Mouse (Mus musculus): ENCODE data around the gene Slc25a11. TPM values are rescaled to one million over a fixed set of nuclear protein-coding genes. Genes with fewer than 3 reads are reported as not detected.

Gene Slc25a11
- polyA plus RNA-seq, 1 experiment from 2014 or later, result 156 TPM

DNA sequence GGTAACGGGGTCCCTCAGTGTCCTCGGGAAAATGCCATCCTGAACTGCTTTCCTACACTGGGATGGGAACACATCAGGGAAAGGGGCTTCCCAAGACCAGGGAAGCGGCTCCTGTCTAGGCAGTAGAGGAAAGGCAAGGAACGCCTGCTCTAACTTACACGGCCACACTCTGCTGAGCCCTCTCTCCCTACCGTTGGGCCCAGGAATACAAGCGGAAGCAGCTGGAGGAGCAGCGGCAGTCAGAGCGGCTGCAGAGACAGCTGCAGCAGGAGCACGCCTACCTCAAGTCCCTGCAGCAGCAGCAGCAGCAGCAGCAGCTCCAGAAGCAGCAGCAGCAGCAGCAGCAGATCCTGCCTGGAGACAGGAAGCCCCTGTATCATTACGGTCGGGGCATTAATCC is 40.6 kb downstream of the Slc25a11 start:
- H3K4me3 ChIP-seq, result no peak overlapping the region
- WGBS, result 79% methylated on average over 12 of the region's 12 CpGs
- no peaks in the 10 kb centered on the region for H3K27me3 ChIP-seq
- ATAC-seq, result no peak
- H3K9ac ChIP-seq, result no peak overlapping the region
- H3K9me3 ChIP-seq (replicated peaks), result no peaks in the 10 kb centered on the region
- no peaks in the 10 kb centered on the region for H3K4me1 ChIP-seq
- no peak overlapping the region for H3K27ac ChIP-seq
- H3K36me3 ChIP-seq (ENCODE audit: poor library complexity, severe bottlenecking), result peaks cover 98% of the 10 kb centered on the region
- H3K4me2 ChIP-seq, result no peak overlapping the region

DNA sequence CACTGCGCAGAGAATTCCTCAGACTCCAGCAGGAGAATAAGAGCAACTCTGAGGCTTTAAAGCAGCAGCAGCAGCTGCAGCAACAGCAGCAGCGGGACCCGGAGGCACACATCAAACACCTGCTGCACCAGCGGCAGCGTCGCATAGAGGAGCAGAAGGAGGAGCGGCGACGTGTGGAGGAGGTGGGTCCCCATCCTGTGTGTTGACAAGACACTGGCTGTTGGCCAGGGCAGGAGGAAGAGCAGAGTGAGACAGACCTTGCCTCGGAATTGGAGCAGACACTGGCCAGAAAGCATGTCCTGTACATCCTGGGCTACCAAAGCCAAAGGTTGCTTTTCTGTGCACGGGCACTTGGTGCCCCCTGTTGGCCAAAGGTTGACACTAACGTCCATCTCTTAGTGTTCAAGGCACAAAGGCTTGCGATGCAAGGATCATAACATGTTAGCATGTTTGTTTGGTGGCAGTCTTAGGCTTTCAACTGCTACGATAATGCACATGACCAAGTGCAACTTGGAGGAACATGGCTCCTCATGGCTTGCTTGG is 42.2 kb downstream of the Slc25a11 start:
- Histone ChIP-seq H3K27me3 (no peaks in the 10 kb centered on the region), H3K9me3 (replicated peaks) (no peaks in the 10 kb centered on the region), H3K4me2 (no peak overlapping the region), H3K4me3 (no peak overlapping the region), H3K36me3 (ENCODE audit: poor library complexity, severe bottlenecking) (peaks cover 86% of the 10 kb centered on the region), H3K27ac (peak overlapping the region; percentile 31; the same call in 1 of the 2 replicates), H3K9ac (no peak overlapping the region), H3K4me1 (no peaks in the 10 kb centered on the region)
- ATAC-seq, result no peak
- 61% methylated on average over 14 of the region's 14 CpGs for WGBS

DNA sequence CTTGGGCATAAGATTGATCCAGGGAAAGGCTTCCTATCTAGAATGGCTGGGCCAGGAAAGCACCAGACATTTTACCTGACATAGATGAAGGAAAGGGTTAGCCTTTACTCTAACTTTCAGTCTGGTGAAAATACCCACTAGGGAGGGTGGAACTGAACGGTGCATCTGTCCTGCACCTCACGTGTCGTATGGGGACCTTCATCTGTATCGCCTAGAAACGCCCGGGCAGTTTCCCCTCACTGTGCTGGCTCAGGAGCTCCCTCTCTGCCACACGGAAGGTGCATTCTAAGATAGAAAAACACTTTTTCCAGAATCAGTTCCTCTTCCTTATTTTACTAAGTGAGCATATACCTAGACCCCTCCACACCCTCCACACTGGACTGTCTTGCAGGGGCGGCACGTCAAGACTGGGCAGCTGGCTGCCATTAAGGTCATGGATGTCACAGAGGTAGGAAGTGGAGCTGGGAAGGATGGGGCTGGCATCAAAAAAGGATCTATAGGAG is 48.8 kb downstream of the Slc25a11 start:
- Histone ChIP-seq H3K4me3 (no peak overlapping the region), H3K9me3 (replicated peaks) (no peaks in the 10 kb centered on the region), H3K9ac (no peak overlapping the region), H3K27ac (no peak overlapping the region), H3K4me1 (peaks cover 14% of the 10 kb centered on the region), H3K4me2 (no peak overlapping the region), H3K36me3 (ENCODE audit: poor library complexity, severe bottlenecking) (peaks cover 55% of the 10 kb centered on the region), H3K27me3 (no peaks in the 10 kb centered on the region)
- 95% methylated on average over 9 of the region's 9 CpGs for WGBS
- ATAC-seq, result no peak

DNA sequence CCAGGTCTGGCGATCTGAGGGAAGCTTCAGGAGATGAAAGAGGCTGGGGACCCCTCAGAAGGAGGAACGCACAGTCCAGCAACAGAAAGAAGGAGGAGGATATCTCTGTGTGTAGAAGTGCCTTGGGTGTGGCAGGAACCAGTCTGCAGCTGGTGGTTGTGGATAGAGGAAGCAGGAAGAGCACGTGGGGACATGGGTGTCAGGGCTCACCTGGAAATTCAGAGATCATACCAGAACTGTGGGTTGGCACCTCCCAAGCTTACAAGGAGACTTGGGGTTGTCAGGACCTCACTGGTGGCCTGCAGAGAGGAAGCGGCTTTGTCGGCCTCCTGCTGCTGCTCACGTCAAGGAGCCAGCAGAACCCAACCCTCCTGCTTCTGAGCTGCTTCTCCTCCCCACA is 50.0 kb downstream of the Slc25a11 start:
- WGBS, result 92% methylated on average over 6 of the region's 6 CpGs
- H3K36me3 ChIP-seq (ENCODE audit: poor library complexity, severe bottlenecking), result peaks cover 43% of the 10 kb centered on the region
- no peaks in the 10 kb centered on the region for H3K9me3 ChIP-seq (replicated peaks)
- no peak overlapping the region for H3K4me2 ChIP-seq
- H3K4me1 ChIP-seq, result peaks cover 14% of the 10 kb centered on the region
- H3K27ac ChIP-seq, result no peak overlapping the region
- H3K27me3 ChIP-seq, result no peaks in the 10 kb centered on the region
- ATAC-seq, result no peak
- H3K9ac ChIP-seq, result no peak overlapping the region
- no peak overlapping the region for H3K4me3 ChIP-seq

DNA sequence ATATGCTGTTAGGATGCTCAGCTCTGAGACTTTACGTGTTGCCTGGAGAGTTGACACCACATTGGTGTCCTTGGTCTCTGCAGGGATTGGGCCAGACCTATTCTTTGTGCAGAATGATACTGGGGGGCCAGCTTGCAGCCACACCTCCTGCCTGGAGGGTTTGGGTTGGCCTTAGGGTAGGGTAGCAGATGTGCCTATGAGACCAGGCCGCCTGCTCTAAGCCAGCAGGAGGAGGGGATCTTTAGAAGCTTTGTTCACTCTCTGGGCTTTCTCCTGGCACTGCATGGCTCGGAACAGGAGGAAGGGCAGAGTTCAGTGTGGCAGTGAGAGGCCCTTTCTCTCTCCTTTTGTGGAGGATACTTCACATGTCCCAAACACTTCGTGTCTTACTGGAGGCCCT is 51.2 kb downstream of the Slc25a11 start:
- Histone ChIP-seq H3K27me3 (no peaks in the 10 kb centered on the region), H3K9ac (0 out of 2 replicates have a peak overlapping the region, but pooled peaks have one; percentile 9), H3K4me3 (no peak overlapping the region), H3K9me3 (replicated peaks) (no peaks in the 10 kb centered on the region), H3K4me2 (no peak overlapping the region), H3K36me3 (ENCODE audit: poor library complexity, severe bottlenecking) (peaks cover 33% of the 10 kb centered on the region), H3K4me1 (peaks cover 14% of the 10 kb centered on the region), H3K27ac (peak overlapping the region; percentile 51)
- 41% methylated on average over 4 of the region's 4 CpGs for WGBS
- no peak for ATAC-seq

DNA sequence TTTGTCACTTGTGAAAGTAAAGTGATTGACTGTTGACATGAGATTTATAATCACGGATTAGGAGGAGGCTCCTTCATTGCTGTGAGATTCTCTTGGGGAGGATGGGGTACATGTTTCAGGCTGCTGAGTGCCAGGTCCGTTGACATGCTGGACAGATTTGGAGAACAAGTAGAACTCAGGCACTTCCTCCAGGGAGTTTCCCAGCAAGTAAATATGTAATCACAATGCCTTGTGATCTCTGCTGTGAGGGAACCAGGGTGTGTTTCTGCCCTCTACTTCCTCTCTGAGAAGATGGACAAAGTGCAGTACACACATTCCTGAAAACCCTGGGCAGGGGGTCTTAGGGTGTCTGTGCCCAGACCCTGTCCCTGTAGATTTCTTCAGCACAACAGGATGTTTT is 51.6 kb downstream of the Slc25a11 start:
- WGBS, result 73% methylated on average over 2 of the region's 2 CpGs
- H3K9ac ChIP-seq, result no peak overlapping the region
- H3K4me3 ChIP-seq, result no peak overlapping the region
- no peaks in the 10 kb centered on the region for H3K9me3 ChIP-seq (replicated peaks)
- H3K27ac ChIP-seq, result peak overlapping the region; percentile 51
- no peaks in the 10 kb centered on the region for H3K27me3 ChIP-seq
- peaks cover 14% of the 10 kb centered on the region for H3K4me1 ChIP-seq
- peaks cover 33% of the 10 kb centered on the region for H3K36me3 ChIP-seq (ENCODE audit: poor library complexity, severe bottlenecking)
- no peak for ATAC-seq
- no peak overlapping the region for H3K4me2 ChIP-seq

DNA sequence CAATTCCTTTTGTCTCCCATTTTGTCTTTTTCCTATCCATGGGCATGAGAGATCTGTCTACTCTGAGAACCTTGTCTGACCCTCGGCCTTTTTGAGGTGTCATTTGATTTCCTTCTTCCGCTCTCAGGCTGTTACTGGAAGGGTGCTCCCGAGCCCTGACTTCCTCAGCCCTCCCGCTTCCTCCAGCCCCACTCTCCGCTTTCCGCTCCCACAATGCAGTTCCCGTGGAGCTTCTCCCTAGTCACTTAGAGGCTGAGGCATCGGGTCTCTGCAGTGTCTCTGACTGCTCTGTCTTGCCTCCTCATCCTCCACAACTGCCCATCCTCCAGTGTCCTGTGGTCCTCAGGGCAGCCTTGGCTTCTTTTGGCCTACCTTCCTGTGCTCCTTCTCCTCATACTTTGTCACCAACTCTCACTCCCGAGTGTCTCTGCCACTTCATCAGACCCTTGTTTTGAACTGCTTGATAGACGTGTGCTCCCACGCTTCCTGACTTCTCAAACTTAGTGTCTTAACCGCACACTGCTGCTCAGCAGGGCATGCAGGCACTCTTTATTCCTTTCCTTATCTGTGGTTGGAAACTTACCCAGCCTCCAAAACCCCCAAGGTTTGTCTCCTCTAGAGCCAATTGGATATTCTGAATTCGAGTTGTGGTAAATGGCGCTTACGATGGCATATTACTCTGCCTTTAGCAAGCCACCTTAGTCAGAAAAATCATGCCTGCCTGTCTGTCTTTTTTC is 52.9 kb downstream of the Slc25a11 start:
- H3K9me3 ChIP-seq (replicated peaks), result no peaks in the 10 kb centered on the region
- no peak overlapping the region for H3K4me3 ChIP-seq
- 89% methylated on average over 15 of the region's 15 CpGs for WGBS
- no peak overlapping the region for H3K9ac ChIP-seq
- peaks cover 14% of the 10 kb centered on the region for H3K4me1 ChIP-seq
- ATAC-seq, result no peak
- H3K27me3 ChIP-seq, result no peaks in the 10 kb centered on the region
- H3K36me3 ChIP-seq (ENCODE audit: poor library complexity, severe bottlenecking), result peaks cover 27% of the 10 kb centered on the region
- no peak overlapping the region for H3K27ac ChIP-seq
- H3K4me2 ChIP-seq, result no peak overlapping the region

Other genes with a start within 250 kb of the Slc25a11 start
- 32.0 and 36.3 TPM in 2 replicates for gene Pelp1, start 237.4 kb downstream of the Slc25a11 start, polyA plus RNA-seq (2015; fragmentation: Nextera tagmentation; extraction: Ambion mirVana)
- gene Arrb2, start 214.8 kb downstream of the Slc25a11 start, polyA plus RNA-seq (2015; fragmentation: Nextera tagmentation; extraction: Ambion mirVana), result 33.0 and 33.2 TPM in 2 replicates
- gene Med11, start 195.6 kb downstream of the Slc25a11 start, polyA plus RNA-seq (2015; fragmentation: Nextera tagmentation; extraction: Ambion mirVana), result 36.6 and 40.8 TPM in 2 replicates
- gene Zmynd15, start 188.0 kb downstream of the Slc25a11 start, polyA plus RNA-seq (2015; fragmentation: Nextera tagmentation; extraction: Ambion mirVana), result 0.37 and 0.58 TPM in 2 replicates
- gene Cxcl16, start 187.5 kb downstream of the Slc25a11 start, polyA plus RNA-seq (2015; fragmentation: Nextera tagmentation; extraction: Ambion mirVana), result 0.71 and 0.83 TPM in 2 replicates
- gene Tm4sf5, start 142.2 kb downstream of the Slc25a11 start, polyA plus RNA-seq (2015; fragmentation: Nextera tagmentation; extraction: Ambion mirVana), result 0.17 and 0.30 TPM in 2 replicates
- gene Vmo1, start 132.9 kb downstream of the Slc25a11 start, polyA plus RNA-seq (2015; fragmentation: Nextera tagmentation; extraction: Ambion mirVana), result 0.57 TPM in 1 of 2 replicates, not detected in the other
- gene Gltpd2, start 128.3 kb downstream of the Slc25a11 start, polyA plus RNA-seq (2015; fragmentation: Nextera tagmentation; extraction: Ambion mirVana), result not detected in 2 replicates
- gene Psmb6, start 122.1 kb downstream of the Slc25a11 start, polyA plus RNA-seq (2015; fragmentation: Nextera tagmentation; extraction: Ambion mirVana), result 912 and 933 TPM in 2 replicates
- not detected in 2 replicates for gene Gm40193, start 114.5 kb downstream of the Slc25a11 start, polyA plus RNA-seq (2015; fragmentation: Nextera tagmentation; extraction: Ambion mirVana)
- 2.9 and 4.6 TPM in 2 replicates for gene Pld2, start 107.4 kb downstream of the Slc25a11 start, polyA plus RNA-seq (2015; fragmentation: Nextera tagmentation; extraction: Ambion mirVana)
- 10.6 and 11.2 TPM in 2 replicates for gene Mink1, start 84.6 kb downstream of the Slc25a11 start, polyA plus RNA-seq (2015; fragmentation: Nextera tagmentation; extraction: Ambion mirVana)
- gene 4930544D05Rik, start 31.6 kb downstream of the Slc25a11 start, polyA plus RNA-seq (2015; fragmentation: Nextera tagmentation; extraction: Ambion mirVana), result not detected in 2 replicates
- gene Chrne, start 28.3 kb downstream of the Slc25a11 start, polyA plus RNA-seq (2015; fragmentation: Nextera tagmentation; extraction: Ambion mirVana), result not detected in 2 replicates
- 0.15 and 0.30 TPM in 2 replicates for gene Gp1ba, start 8.4 kb downstream of the Slc25a11 start, polyA plus RNA-seq (2015; fragmentation: Nextera tagmentation; extraction: Ambion mirVana)
- 108 and 119 TPM in 2 replicates for gene Rnf167, start 244 bp downstream of the Slc25a11 start, polyA plus RNA-seq (2015; fragmentation: Nextera tagmentation; extraction: Ambion mirVana)
- 919 and 977 TPM in 2 replicates for gene Pfn1, start 7.2 kb upstream of the Slc25a11 start, polyA plus RNA-seq (2015; fragmentation: Nextera tagmentation; extraction: Ambion mirVana)
- 7.1 and 7.4 TPM in 2 replicates for gene Eno3, start 9.7 kb upstream of the Slc25a11 start, polyA plus RNA-seq (2015; fragmentation: Nextera tagmentation; extraction: Ambion mirVana)
- 173 and 177 TPM in 2 replicates for gene Spag7, start 21.9 kb upstream of the Slc25a11 start, polyA plus RNA-seq (2015; fragmentation: Nextera tagmentation; extraction: Ambion mirVana)
- 11.9 and 13.9 TPM in 2 replicates for gene Camta2, start 40.6 kb upstream of the Slc25a11 start, polyA plus RNA-seq (2015; fragmentation: Nextera tagmentation; extraction: Ambion mirVana)
- gene Inca1, start 52.7 kb upstream of the Slc25a11 start, polyA plus RNA-seq (2015; fragmentation: Nextera tagmentation; extraction: Ambion mirVana), result 0.87 and 0.89 TPM in 2 replicates
- gene Kif1c, start 53.1 kb upstream of the Slc25a11 start, polyA plus RNA-seq (2015; fragmentation: Nextera tagmentation; extraction: Ambion mirVana), result 1.3 and 1.5 TPM in 2 replicates
- gene Zfp3, start 116.7 kb upstream of the Slc25a11 start, polyA plus RNA-seq (2015; fragmentation: Nextera tagmentation; extraction: Ambion mirVana), result 11.5 and 13.4 TPM in 2 replicates
- not detected in 2 replicates for gene Scimp, start 165.1 kb upstream of the Slc25a11 start, polyA plus RNA-seq (2015; fragmentation: Nextera tagmentation; extraction: Ambion mirVana)
- 66.6 and 69.6 TPM in 2 replicates for gene Rabep1, start 197.3 kb upstream of the Slc25a11 start, polyA plus RNA-seq (2015; fragmentation: Nextera tagmentation; extraction: Ambion mirVana)